Mouse (Mus musculus) frontal cortex, postnatal 36 days (tissue): Measurements from ENCODE around the gene Aff3.

Experiments used
- DNase-seq, 2 experiments: peaks; one replicate each; pipeline ENCODE4 v3.0.0; 2022; ENCODE audit warnings: low spot score in 2 of 2

Aff3 gene

GRCm38 (mm10) chr1:38185517-38186226 is 479.1 kb downstream of the Aff3 start:
- peak; percentile 76 to 81 for DNase-seq

- no peak for DNase-seq
These were observed 483.7 kb downstream of the Aff3 start for GRCm38 (mm10) chr1:38181020-38181550.

GRCm38 (mm10) chr1:38178929-38179328 is 485.8 kb downstream of the Aff3 start:
- no peak for DNase-seq

- DNase-seq = no peak
These were observed 488.7 kb downstream of the Aff3 start for GRCm38 (mm10) chr1:38176077-38176476.

GRCm38 (mm10) chr1:38171874-38172273 is 492.9 kb downstream of the Aff3 start:
- no peak for DNase-seq

GRCm38 (mm10) chr1:38165696-38166095 is 499.1 kb downstream of the Aff3 start:
- peak in 1 of 2 experiments; percentile 32 for DNase-seq

GRCm38 (mm10) chr1:38150086-38150485 is 514.7 kb downstream of the Aff3 start:
- no peak for DNase-seq

- DNase-seq = no peak
These were observed 518.7 kb downstream of the Aff3 start for GRCm38 (mm10) chr1:38146008-38146407.

- DNase-seq = no peak
These were observed 523.4 kb downstream of the Aff3 start for GRCm38 (mm10) chr1:38141371-38141770.

GRCm38 (mm10) chr1:38140911-38141310 is 523.8 kb downstream of the Aff3 start:
- no peak for DNase-seq

GRCm38 (mm10) chr1:38139396-38139795 is 525.4 kb downstream of the Aff3 start:
- DNase-seq = no peak

GRCm38 (mm10) chr1:38132942-38133341 is 531.8 kb downstream of the Aff3 start:
- no peak for DNase-seq

- DNase-seq = no peak
These were observed 533.9 kb downstream of the Aff3 start for GRCm38 (mm10) chr1:38130715-38131483.

GRCm38 (mm10) chr1:38129501-38130267 is 535.1 kb downstream of the Aff3 start, which contains the start of gene Rev1:
Gene Rev1, minus strand, starts transcription at chr1:38129801.
- DNase-seq = peak; percentile 93 to 95

GRCm38 (mm10) chr1:38128919-38129436 is 535.8 kb downstream of the Aff3 start:
- DNase-seq = peak; percentile 44 to 45
